Mouse (Mus musculus): ENCODE measurements at regions not wholly inside any gene's neighbourhood (a gene's known extent, or its start where the extent isn't known, plus 50 kb on each side); places are given as distances from the start of the nearest gene placed in this dataset.

DNA sequence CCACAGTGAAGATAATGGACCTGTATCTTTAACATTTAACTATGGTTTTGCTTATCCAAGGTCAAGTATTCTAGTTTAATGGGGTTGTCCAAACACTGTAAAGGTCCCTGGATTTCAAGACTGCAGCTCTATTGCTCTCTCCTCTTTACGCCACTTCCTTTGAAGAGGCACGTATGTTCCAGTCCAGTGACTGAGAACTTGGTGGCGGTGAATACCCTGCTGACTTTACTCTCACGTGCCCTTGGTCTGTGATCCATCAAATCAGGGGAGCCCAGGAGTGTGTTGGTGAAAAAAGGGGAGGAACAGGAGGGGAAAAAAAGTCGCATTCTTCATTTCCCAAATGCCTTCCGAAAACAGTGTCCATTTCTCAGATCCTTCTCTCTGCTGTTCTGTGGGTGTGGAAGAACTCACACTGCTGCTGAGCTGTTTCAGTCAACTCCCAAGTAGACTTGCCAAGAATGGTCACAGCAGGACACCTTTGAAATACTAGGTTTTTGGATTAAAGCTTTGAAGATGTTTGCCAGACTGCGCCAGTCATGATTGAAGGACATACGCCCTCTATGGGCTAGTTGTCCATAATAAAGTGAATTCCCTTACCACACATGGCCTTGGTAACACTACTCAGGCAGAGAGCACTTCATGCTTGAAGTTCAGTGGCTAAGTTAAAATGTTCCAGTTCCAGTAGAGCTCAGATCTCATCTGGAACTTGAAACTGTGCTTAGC, 136.1 kb upstream of the Cdkn2b start:
- no peak for DNase-seq (ENCODE audit: low spot score in 2 of 2)

DNA sequence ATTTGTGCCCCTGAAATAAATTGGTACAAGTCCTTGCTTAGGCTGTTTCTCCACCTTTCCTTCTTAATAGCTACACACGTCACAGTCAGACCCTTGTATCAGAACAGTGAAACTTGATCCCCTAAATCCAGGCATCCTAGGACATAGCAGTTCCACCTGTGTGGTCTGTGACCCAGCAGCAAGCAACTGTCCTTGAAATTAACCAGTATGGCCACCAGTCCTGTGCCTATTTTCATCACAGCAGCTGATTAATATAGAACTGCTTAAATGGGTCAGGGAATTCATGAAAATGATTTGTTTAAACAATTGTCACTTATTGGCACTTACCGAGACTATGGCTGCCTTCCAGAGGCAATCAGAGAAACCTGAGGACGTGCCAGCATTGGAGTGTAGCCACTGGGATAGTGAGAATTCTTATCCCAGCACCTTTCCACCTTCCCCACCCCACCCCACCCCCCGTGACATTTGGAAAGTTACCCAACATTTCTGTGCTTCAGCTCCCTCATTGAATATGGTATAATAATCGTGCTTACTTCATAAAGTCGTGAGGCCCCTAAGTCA, 135.4 kb upstream of the Cdkn2b start:
- DNase-seq (ENCODE audit: low spot score in 2 of 2), result no peak

DNA sequence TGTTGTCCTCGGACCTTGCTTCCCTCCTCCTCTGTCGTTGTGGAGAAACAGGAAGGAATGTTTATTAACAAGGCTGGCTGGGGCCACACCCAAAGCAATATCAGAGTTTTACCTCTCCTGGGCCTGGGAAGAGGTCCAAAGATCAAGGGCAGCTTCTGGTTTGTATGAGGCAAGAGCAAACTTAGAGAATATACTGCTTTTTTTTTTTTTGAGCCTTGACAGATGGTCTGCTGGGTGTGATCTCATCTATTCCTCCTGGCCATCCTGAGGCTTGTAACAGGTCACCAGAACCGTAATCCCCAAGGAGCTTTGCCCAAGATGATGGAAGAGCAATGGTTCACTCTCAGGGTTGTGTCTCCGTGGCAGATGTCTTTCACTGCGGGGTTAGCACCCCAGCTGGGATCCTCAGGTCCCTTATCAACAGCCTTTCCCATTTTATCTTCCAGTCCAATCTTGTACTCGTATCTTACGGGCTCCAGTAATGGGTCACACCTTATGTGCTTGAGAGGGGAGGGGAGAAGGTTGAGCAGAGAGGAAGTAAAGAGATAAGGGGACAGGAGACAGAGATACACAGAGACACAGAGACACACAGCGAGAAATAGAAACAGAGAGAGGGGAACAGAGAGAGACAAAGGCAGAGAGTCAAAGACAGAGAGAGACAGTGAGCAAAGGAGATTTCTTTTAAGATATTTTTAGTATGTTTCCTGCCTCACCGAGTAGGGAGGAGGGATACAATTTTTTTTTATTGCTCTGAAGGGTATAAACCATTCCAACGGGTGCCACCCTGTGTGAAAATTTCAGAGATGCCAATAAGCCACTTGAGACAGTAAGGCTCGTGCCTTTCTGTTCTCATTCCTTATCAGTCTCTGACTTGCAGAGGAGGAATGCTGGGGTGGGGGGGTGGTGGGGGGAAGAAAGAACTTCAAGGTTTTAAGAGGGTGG, 134.6 kb upstream of the Cdkn2b start:
- DNase-seq (ENCODE audit: low spot score in 2 of 2), result no peak

DNA sequence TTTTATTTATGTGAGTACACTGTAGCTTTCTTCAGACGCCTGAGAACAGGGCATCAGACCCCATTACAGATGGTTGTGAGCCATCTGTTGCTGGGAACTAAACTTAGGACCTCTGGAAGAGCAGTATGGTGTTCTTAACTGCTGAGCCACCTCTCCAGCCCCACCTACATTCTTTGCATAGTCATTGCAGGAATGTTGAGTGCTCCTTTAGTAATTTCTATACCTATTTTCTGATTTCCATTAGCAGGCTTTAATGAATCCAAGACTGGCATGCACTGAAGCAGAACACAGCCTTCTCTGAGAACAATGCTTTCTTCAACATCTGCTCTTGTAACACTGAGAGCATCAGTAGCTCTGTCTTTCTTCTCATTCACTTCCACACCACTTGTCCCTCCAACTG, 131.7 kb upstream of the Cdkn2b start:
- no peak for DNase-seq (ENCODE audit: low spot score in 2 of 2)

DNA sequence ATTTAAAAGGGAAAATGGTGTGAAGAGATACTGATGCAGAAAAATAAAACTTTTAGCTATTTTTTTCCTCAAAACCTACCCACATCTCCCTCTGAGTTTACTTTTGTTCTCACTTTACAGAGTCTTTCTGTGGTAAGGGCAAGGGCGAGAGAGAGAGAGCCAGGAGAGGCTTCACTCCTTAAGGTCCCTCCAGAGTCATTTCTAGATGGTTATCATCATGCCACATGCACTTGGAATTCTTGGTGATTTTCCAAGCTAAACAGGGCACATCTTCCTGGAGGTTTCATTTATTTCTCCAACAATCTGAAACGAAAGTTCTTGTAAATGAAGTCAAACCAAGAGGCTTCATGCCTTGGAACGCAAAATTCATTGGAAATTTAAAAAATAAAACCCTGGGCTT, 130.0 kb upstream of the Cdkn2b start:
- no peak for DNase-seq (ENCODE audit: low spot score in 2 of 2)

DNA sequence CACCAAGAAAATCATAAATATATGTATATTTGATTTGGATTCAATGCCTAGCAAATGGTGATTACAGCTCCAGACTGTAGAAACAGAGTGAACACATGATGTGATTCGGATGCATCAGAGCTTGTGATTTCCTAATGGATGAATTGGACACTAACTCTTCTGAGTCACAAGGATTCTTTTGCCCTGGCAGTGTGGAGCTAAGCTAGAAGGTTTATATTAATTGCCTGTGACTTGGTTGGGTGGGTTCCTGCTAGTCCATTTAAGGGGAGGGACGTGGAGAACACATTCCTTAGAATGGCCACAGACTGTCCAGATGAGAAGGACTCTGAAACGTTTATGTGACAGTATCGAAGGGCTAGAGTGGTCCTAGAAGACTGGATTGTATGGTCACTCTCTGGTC, 129.5 kb upstream of the Cdkn2b start:
- DNase-seq (ENCODE audit: low spot score in 2 of 2), result no peak

DNA sequence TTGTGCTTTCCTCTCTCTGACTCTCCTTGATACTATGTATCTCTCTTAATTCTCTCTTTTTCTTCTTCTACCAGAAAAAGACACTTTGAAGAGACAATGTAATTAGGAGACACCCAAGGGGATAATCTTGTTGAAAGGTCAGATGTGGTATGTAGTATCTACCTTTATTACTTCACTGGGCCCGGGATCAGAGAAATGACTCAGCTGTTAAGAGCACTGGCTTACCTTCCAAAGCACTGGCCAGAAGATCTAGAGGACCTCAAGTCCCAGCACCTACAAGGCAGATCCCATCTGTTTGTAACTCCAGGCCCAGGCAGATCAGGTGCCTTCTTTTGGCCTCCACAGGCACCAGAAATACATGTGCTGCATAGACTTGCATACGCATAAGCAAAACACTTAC, 127.8 kb upstream of the Cdkn2b start:
- no peak for DNase-seq (ENCODE audit: low spot score in 2 of 2)

DNA sequence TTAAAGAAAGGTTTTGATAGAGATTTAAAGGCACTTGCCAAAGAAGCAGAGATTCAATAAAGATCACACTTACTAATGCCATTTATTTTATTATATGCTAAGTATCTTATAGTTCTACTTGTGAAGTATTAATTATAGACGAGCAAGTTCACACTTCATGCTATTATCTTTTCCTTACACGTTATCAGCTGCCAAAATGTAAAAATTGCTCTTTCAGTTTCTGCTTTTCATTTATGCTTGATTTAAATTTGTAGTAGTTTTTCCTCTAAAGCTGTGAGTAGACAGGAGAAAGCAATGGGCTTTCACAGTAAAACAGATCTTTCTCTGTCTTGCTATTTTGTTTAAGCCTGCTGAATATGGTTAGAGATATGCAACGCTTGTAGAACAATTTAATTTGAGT, 125.9 kb upstream of the Cdkn2b start:
- no peak for DNase-seq (ENCODE audit: low spot score in 2 of 2)

DNA sequence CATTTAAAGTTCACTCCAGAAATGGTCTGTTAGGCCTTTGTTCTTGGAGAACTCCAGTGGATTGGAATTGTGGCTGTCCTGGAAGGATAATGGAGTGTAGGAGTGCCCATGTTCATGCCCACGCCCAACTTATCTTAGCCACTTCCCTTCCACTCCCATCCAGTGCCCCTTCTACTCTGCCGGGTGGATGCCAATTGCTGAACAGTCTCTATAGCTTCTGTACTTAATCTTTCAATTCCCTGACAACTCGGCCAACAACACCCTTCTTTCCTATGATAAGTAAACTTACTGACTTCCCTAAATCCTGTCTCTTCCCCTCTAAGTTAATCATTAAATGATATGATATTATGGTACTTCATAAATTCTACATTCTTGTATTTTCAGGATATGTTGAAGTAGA, 123.3 kb upstream of the Cdkn2b start:
- DNase-seq (ENCODE audit: low spot score in 2 of 2), result no peak

DNA sequence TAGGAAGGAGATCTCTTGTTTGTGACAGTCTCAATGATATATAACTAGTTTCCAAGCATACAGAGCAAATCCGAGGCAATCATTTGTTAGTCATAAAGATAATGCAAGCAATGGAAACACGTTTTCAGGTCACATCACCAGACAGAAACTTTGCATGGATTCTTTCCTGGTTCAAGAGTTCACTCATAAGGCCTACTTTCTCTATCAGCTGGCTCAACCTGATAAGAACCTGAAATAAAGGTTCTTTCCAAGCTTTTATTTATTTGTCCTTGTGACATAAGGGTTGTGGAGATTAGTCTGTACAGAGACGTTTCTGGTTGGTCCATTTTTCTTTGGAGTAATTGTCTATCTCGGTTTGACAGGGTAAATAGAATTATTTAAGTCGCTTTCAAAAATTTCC, 122.7 kb upstream of the Cdkn2b start:
- no peak for DNase-seq (ENCODE audit: low spot score in 2 of 2)

DNA sequence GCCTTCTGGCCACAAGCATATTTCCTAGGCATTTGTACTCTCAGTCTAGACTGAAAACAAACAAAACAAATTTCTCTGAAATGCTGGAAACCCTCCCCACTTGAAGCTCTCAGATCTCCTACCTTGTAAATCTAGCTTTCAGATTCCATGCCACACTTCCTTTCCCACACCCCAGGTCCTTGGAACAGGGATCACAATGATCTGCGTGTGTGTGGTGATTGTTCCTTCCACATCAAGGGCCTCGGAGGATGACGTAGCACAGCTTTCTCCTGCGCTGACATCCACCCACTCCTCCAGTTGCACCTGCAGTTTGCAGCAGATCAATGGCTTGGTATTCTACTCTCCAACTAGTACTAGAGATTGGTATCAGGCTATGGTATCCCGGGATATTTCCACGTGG, 120.7 kb upstream of the Cdkn2b start:
- no peak for DNase-seq (ENCODE audit: low spot score in 2 of 2)

DNA sequence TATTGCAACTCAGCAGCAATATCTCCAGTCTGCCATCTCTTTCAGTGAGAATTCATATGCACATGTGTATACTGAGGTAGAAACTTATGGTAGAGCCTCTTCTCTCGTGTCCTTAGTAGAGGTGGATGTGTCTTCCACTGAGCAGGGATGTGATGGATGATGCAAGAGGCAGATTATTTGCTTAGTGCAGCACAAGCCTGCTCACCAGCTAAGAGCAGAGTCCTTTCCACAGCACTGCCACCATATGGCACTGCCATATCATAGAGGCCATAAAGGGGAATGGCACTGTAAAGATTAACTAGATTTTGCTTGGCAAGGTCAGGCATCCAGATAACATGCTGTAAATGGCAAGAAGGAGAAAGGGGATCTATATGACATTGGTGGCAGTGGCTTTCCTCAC, 117.6 kb upstream of the Cdkn2b start:
- no peak for DNase-seq (ENCODE audit: low spot score in 2 of 2)

DNA sequence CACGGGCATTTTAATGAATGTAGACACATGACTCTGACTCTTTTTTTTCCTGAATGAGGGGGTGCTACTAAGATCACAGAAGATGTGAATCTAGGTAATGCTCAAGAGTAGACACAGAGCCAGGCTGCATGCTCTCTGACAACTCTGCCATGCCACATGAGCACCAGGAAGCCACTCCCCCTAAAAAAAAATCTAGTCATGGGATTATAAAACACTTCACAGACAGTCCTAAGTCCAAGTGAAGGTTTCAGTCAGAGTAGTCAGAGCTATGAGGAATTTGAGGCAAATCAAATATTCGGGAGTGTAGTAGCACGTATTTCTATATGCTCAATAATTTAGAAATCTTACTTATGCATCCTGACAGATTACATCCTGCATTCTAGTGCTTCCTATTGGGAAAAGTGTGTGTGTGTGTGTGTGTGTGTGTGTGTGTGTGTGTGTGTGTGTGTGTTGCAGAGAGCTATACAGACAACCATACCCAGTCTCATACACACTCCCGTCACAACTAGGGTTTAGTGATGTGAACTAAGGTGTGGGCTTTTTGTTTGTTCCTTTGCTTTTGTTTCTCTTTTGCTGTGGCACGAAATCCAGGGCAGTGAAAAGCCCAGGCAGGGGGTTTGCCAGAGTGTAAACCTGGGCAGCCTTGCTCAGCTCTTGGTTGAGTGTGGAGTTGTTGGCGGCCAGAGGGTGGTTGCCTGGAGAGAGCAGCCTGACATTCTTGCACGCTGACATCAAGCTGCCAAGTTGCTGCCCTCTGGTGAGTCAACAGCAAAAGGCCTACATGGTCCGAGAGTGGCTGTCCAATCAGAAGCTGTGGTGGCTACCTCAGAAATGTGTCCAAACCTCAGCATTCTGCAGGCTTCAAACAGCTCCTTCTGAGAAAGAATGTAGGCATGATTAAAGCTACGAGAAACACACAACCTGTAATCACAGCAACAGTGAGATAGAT, 116.8 kb upstream of the Cdkn2b start:
- peak; percentile 33 to 57 for DNase-seq (ENCODE audit: low spot score in 2 of 2)

DNA sequence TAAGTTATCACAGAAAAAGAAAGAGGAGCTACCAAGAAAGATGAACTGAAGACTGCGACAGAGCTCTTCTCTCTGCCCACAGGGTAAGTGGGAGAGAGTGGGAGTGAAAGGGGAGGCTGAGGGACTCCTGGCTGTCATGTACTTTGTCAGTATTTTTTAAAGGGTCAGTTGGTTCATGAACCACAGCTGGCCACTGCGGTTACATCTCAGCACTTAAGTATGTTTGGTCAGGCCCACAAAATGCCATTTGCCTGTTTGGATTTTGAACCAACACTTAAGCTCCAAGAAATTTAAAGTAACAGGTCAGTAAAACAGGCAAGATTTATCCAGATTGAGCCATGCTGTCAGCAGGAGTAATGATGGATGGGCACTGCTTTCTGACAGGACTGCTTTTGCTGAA, 115.1 kb upstream of the Cdkn2b start:
- DNase-seq (ENCODE audit: low spot score in 2 of 2), result no peak

DNA sequence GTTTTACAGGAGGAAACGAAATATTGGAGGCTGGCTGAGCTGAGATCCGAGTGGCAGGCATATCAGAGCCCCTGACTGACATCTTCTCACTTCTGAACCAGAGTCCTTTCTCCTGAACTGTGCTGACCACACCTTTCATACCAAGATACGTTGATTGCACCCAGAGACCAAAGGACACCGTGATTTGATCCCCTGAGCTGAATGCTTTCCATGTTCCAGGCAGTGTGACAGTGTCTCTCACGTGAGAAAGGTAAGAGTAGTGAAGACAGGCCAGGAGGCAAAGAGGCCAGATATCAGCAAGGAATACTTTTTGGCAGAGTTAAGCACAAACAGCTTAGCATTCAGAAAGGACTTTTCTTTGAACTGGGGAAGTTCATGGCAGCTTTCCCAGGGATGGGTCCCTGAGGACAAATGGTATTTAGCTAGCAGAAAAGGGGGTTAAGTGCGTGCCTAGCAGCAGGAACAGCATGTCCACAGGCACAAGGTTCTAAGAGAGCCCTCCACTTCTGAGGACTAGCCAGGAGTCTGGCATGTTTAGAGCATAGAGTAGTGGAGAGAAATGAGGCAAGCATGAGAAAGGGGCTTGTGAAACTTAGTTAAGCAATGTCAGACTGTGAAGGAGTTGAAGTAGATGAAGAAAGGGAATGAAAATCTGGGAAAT, 111.0 kb upstream of the Cdkn2b start:
- DNase-seq (ENCODE audit: low spot score in 2 of 2), result peak in 1 of 2 experiments; percentile 80

DNA sequence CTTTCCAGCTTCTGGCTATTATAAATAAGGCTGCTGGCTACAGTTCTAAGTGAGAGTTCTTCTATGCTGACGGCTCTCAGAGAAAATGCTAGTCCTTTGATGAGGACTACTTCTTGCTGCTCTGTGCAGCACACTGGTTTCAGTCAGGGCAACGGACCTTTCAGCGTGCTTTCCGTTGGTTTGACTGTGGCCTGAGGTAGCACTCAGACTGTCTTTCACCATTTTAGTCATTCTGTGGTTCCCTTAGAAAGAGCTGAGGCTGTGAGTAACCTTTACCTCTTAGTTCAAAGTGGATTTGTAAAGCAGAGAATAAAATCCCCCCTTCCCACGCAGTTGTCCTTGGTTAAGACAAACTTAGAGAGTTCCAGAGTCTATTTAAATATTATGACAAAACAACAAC, 110.0 kb upstream of the Cdkn2b start:
- DNase-seq (ENCODE audit: low spot score in 2 of 2), result no peak

DNA sequence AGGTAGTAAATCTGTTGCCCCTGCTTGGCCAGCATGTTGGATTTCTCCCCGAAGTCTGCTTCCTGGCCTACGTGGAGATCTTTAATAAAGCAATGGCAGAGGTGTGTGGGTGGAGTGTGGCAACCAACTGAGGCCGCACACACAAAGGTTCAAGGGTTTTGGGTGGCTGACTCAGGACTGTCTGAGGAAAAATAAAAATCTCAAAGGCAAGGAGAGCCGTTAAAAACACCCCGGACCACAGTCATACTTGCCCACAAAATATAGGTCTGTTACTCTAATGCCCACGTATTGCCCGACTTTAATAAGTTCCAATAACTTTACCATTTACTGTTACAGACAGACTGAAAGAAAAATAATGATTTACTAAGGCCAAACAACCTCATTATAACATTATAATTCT, 108.7 kb upstream of the Cdkn2b start:
- no peak for DNase-seq (ENCODE audit: low spot score in 2 of 2)

DNA sequence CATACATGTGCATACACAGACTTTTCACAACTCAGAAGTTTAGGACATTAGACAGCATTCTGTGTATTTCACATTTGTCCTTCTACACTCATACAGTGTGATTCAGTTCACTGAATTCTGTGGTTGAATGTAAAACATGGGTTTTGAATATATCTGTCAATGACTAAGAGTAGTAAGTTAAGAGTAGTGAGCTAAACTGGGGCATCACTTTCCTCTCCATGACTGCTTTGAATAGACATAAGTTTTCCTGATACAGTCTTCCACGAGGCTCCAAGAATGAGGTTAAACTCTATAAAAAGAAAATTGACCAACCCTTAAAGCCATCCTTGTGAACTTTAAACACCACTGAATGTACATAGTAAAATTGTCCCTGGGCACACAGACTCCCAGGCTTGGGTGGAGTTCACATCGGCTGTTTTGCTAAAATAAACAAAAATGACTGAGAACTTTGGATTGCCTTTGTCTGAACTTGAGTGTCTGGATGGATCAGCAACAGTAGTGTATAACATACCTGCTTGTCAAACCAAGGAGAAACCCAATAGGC, 94.9 kb upstream of the Cdkn2b start:
- DNase-seq (ENCODE audit: low spot score in 2 of 2), result no peak

DNA sequence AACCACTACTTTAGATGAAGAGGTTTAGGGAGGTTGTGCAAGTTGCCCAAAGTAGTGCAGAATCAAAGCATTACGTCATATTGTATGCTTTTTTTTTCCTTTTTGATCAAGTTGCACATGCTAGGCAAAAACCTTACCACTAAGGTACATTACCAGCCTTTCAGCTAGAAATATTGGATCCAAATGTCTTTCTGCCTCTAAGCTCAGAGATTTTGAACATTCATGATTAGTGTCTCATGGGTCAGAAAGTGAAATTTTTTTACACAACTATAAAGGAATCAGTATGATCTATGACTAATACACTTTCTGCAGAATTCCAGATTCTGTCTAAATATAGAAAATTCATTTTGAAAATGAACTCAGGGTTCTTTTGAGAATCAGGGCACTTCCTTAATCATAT, 92.3 kb upstream of the Cdkn2b start:
- no peak for DNase-seq (ENCODE audit: low spot score in 2 of 2)

DNA sequence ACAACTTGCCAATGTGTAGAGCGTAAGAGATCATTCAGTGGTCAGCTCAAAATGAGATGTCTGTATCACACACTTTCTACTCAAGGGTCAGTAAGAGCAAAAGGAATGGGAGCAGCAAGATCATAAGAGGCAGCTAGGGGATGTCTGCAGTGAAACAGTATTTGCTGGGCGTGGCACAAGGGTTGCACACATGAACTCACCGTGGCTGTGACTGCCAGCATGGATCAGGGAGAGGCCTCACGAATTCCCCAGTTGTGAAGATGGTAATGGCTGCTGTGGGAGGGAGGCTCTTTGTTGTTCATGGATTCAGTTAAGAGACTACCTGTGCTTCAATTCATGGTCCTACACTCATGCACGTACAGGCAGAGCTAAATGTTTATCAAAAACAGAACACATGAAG, 91.5 kb upstream of the Cdkn2b start:
- DNase-seq (ENCODE audit: low spot score in 2 of 2), result no peak

DNA sequence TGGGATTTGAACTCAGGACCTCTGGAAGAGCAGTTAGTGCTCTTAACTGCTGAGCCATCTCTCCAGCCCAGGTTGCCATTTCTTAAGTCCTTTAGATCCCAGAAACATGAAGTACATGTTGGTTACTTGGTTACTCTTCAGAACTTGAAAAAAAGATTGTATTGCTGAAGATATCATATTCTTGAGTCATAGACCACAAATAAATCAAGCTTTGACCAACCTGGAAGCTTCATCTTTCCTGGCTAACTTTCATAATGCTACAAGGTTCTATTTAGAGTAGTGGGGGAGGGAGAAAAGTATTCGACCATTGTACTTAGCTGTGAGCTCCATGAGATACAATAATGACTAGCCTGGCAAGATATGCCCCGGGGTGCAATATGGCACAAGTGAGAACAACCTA, 90.9 kb upstream of the Cdkn2b start:
- DNase-seq (ENCODE audit: low spot score in 2 of 2), result no peak

All from urinary bladder, postnatal 36 days (tissue).